Mouse (Mus musculus): ENCODE results near the gene Trim27. TPM values are rescaled to one million over a fixed set of nuclear protein-coding genes. Genes with fewer than 3 reads are reported as not detected.

The Trim27 gene
- polyA plus RNA-seq, 1 experiment from 2014 or later, result 84.3 TPM

- peak overlapping the region; percentile 96 for H3K4me3 ChIP-seq (replicated peaks; ENCODE audit: low read length)
- H3K27me3 ChIP-seq (ENCODE audit: control insufficient read depth, insufficient read depth, low read length), result no peaks in the 10 kb centered on the region
- peak overlapping the region; percentile 89 for H3K9ac ChIP-seq (ENCODE audit: low read length)
- peaks cover 25% of the 10 kb centered on the region for H3K4me1 ChIP-seq (ENCODE audit: control insufficient read depth, insufficient read depth, low read length)
- ATAC-seq (ENCODE audit: insufficient read depth, low FRiP score), result peak; percentile 95
- peak overlapping the region; percentile 97 for H3K27ac ChIP-seq (ENCODE audit: low read length)
- peaks cover 13% of the 10 kb centered on the region; the same call in 1 of the 2 replicates for H3K36me3 ChIP-seq (ENCODE audit: control insufficient read depth, insufficient read depth, low read length)
- H3K4me2 ChIP-seq (ENCODE audit: low read depth, low read length), result peak overlapping the region; percentile 80
- H3K9me3 ChIP-seq (replicated peaks; ENCODE audit: control insufficient read depth, low read length), result no peaks in the 10 kb centered on the region
- under 1% methylated on average over 80 of the region's 80 CpGs for WGBS
Measured at GRCm38 (mm10) chr13:21179724-21180550, 692 bp downstream of the Trim27 start.

GRCm38 (mm10) chr13:21180551-21181530 lies 1.6 kb downstream of the Trim27 start:
- ATAC-seq (ENCODE audit: insufficient read depth, low FRiP score), result peak; percentile 7; the same call in 1 of the 2 replicates
- under 1% methylated on average over 71 of the region's 71 CpGs for WGBS
- H3K4me3 ChIP-seq (replicated peaks; ENCODE audit: low read length), result peak overlapping the region; percentile 96
- H3K36me3 ChIP-seq (ENCODE audit: control insufficient read depth, insufficient read depth, low read length), result peaks cover 13% of the 10 kb centered on the region; the same call in 1 of the 2 replicates
- peak overlapping the region; percentile 89 for H3K9ac ChIP-seq (ENCODE audit: low read length)
- H3K9me3 ChIP-seq (replicated peaks; ENCODE audit: control insufficient read depth, low read length), result no peaks in the 10 kb centered on the region
- peaks cover 25% of the 10 kb centered on the region for H3K4me1 ChIP-seq (ENCODE audit: control insufficient read depth, insufficient read depth, low read length)
- H3K27ac ChIP-seq (ENCODE audit: low read length), result peak overlapping the region; percentile 97
- H3K27me3 ChIP-seq (ENCODE audit: control insufficient read depth, insufficient read depth, low read length), result no peaks in the 10 kb centered on the region
- peak overlapping the region; percentile 64 for H3K4me2 ChIP-seq (ENCODE audit: low read depth, low read length)

GRCm38 (mm10) chr13:21181996-21182395 lies 2.8 kb downstream of the Trim27 start:
- ATAC-seq (ENCODE audit: insufficient read depth, low FRiP score), result no peak
- Histone ChIP-seq H3K4me1 (ENCODE audit: control insufficient read depth, insufficient read depth, low read length) (peaks cover 25% of the 10 kb centered on the region), H3K4me2 (ENCODE audit: low read depth, low read length) (peak overlapping the region; percentile 64), H3K36me3 (ENCODE audit: control insufficient read depth, insufficient read depth, low read length) (peaks cover 13% of the 10 kb centered on the region; the same call in 1 of the 2 replicates), H3K9ac (ENCODE audit: low read length) (peak overlapping the region; percentile 57), H3K4me3 (replicated peaks; ENCODE audit: low read length) (peak overlapping the region; percentile 96), H3K27me3 (ENCODE audit: control insufficient read depth, insufficient read depth, low read length) (no peaks in the 10 kb centered on the region), H3K9me3 (replicated peaks; ENCODE audit: control insufficient read depth, low read length) (no peaks in the 10 kb centered on the region), H3K27ac (ENCODE audit: low read length) (no peak overlapping the region)
- WGBS, result 53% methylated on average over 7 of the region's 7 CpGs

GRCm38 (mm10) chr13:21183066-21183465 lies 3.8 kb downstream of the Trim27 start:
- H3K4me3 ChIP-seq (replicated peaks; ENCODE audit: low read length), result no peak overlapping the region
- no peak overlapping the region for H3K27ac ChIP-seq (ENCODE audit: low read length)
- no peak for ATAC-seq (ENCODE audit: insufficient read depth, low FRiP score)
- H3K4me2 ChIP-seq (ENCODE audit: low read depth, low read length), result no peak overlapping the region
- H3K9me3 ChIP-seq (replicated peaks; ENCODE audit: control insufficient read depth, low read length), result no peaks in the 10 kb centered on the region
- H3K27me3 ChIP-seq (ENCODE audit: control insufficient read depth, insufficient read depth, low read length), result no peaks in the 10 kb centered on the region
- H3K36me3 ChIP-seq (ENCODE audit: control insufficient read depth, insufficient read depth, low read length), result peaks cover 17% of the 10 kb centered on the region
- H3K4me1 ChIP-seq (ENCODE audit: control insufficient read depth, insufficient read depth, low read length), result peaks cover 25% of the 10 kb centered on the region
- H3K9ac ChIP-seq (ENCODE audit: low read length), result no peak overlapping the region
- 93% methylated on average over 6 of the region's 6 CpGs for WGBS

- Histone ChIP-seq H3K9ac (ENCODE audit: low read length) (no peak overlapping the region), H3K27me3 (ENCODE audit: control insufficient read depth, insufficient read depth, low read length) (no peaks in the 10 kb centered on the region), H3K27ac (ENCODE audit: low read length) (no peak overlapping the region), H3K4me1 (ENCODE audit: control insufficient read depth, insufficient read depth, low read length) (peaks cover 19% of the 10 kb centered on the region), H3K4me2 (ENCODE audit: low read depth, low read length) (no peak overlapping the region), H3K9me3 (replicated peaks; ENCODE audit: control insufficient read depth, low read length) (no peaks in the 10 kb centered on the region), H3K4me3 (replicated peaks; ENCODE audit: low read length) (no peak overlapping the region), H3K36me3 (ENCODE audit: control insufficient read depth, insufficient read depth, low read length) (peaks cover 23% of the 10 kb centered on the region)
- WGBS, result 94% methylated on average over 7 of the region's 7 CpGs
- no peak for ATAC-seq (ENCODE audit: insufficient read depth, low FRiP score)
Measured at GRCm38 (mm10) chr13:21183661-21184060, 4.4 kb downstream of the Trim27 start.

- peaks cover 12% of the 10 kb centered on the region for H3K4me1 ChIP-seq (ENCODE audit: control insufficient read depth, insufficient read depth, low read length)
- peaks cover 36% of the 10 kb centered on the region for H3K36me3 ChIP-seq (ENCODE audit: control insufficient read depth, insufficient read depth, low read length)
- H3K9ac ChIP-seq (ENCODE audit: low read length), result no peak overlapping the region
Measured at GRCm38 (mm10) chr13:21185521-21185920, 6.3 kb downstream of the Trim27 start.

GRCm38 (mm10) chr13:21195406-21196228 lies 16.4 kb downstream of the Trim27 start:
- H3K4me1 ChIP-seq (ENCODE audit: control insufficient read depth, insufficient read depth, low read length), result 0 out of 2 replicates have a peak, but pooled peaks cover 3% of the 10 kb centered on the region
- WGBS, result 71% methylated on average over 10 of the region's 10 CpGs
- no peak overlapping the region for H3K4me3 ChIP-seq (replicated peaks; ENCODE audit: low read length)
- no peak overlapping the region for H3K27ac ChIP-seq (ENCODE audit: low read length)
- no peaks in the 10 kb centered on the region for H3K9me3 ChIP-seq (replicated peaks; ENCODE audit: control insufficient read depth, low read length)
- no peak overlapping the region for H3K4me2 ChIP-seq (ENCODE audit: low read depth, low read length)
- H3K36me3 ChIP-seq (ENCODE audit: control insufficient read depth, insufficient read depth, low read length), result peaks cover 13% of the 10 kb centered on the region; the same call in 1 of the 2 replicates
- no peak for ATAC-seq (ENCODE audit: insufficient read depth, low FRiP score)
- H3K9ac ChIP-seq (ENCODE audit: low read length), result no peak overlapping the region
- no peaks in the 10 kb centered on the region for H3K27me3 ChIP-seq (ENCODE audit: control insufficient read depth, insufficient read depth, low read length)

More at GRCm38 (mm10) chr13:21185521-21185920, 6.3 kb downstream of the Trim27 start:
- Histone ChIP-seq H3K4me3 (replicated peaks; ENCODE audit: low read length) (no peak overlapping the region), H3K9me3 (replicated peaks; ENCODE audit: control insufficient read depth, low read length) (no peaks in the 10 kb centered on the region), H3K27me3 (ENCODE audit: control insufficient read depth, insufficient read depth, low read length) (no peaks in the 10 kb centered on the region), H3K27ac (ENCODE audit: low read length) (no peak overlapping the region), H3K4me2 (ENCODE audit: low read depth, low read length) (no peak overlapping the region)
- WGBS, result 75% methylated on average over 4 of the region's 4 CpGs
- ATAC-seq (ENCODE audit: insufficient read depth, low FRiP score), result no peak

GRCm38 (mm10) chr13:21197721-21198120 lies 18.5 kb downstream of the Trim27 start:
- Histone ChIP-seq H3K4me3 (replicated peaks; ENCODE audit: low read length) (no peak overlapping the region), H3K4me1 (ENCODE audit: control insufficient read depth, insufficient read depth, low read length) (0 out of 2 replicates have a peak, but pooled peaks cover 3% of the 10 kb centered on the region), H3K27ac (ENCODE audit: low read length) (no peak overlapping the region), H3K36me3 (ENCODE audit: control insufficient read depth, insufficient read depth, low read length) (no peaks in the 10 kb centered on the region), H3K9ac (ENCODE audit: low read length) (no peak overlapping the region), H3K27me3 (ENCODE audit: control insufficient read depth, insufficient read depth, low read length) (no peaks in the 10 kb centered on the region), H3K4me2 (ENCODE audit: low read depth, low read length) (no peak overlapping the region), H3K9me3 (replicated peaks; ENCODE audit: control insufficient read depth, low read length) (no peaks in the 10 kb centered on the region)
- ATAC-seq (ENCODE audit: insufficient read depth, low FRiP score), result no peak
- 82% methylated on average over 5 of the region's 5 CpGs for whole genome bisulfite sequencing

Measured in stomach, embryonic 16.5 days (tissue).